Mouse (Mus musculus): ENCODE measurements around the gene Lzic.

DNA sequence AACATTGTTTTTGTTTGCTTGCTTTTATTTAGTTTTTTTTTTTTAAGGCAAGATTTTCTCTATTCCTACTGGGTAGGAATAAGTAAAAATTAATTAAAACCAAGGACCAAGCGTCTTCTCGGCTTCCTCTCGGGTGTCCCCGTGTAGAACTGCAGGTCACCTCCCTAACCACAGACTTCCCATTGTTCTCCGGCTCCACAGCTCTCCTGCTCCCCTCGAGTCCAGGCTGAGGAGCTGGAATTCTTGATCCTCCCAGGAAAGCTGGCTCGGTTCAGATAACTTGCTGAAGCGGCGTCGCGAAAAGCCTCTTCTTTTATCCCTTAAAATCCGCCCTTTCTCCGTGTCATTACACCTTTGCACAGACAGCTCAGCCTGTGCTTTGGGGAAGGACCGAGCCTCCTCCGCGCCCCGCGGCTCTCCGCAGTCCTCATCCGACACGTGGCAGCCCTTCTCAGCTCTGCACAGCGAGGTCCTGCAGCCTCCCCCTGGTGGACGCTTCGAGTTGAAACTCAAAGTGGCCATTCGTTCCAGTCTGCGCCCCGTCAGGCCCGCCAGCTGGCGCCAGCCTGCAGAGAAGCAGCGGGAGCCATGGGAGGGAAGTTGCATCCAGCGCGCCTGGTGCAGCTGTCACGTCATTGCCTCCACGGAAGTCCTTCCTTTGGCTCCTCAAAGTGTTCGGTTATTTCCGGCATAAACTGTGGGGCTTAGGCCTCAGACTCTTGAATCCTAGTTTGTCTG lies 39.9 kb upstream of the Lzic start:
- TF ChIP-seq GATA1 (IDR thresholded peaks at IDR 0.05; ENCODE audit: borderline replicate concordance, low read length) (no peak), FLI1 (IDR thresholded peaks at IDR 0.05; ENCODE audit: low read length) (no peak)

All from megakaryocyte, embryonic 14.5 days (primary cell).